Mouse (Mus musculus): ENCODE measurements around the gene Cmip. TPM values are rescaled to one million over a fixed set of nuclear protein-coding genes. Genes with fewer than 3 reads are reported as not detected.

Gene Cmip
- total RNA-seq, 2 experiments from 2014 or later, result 269 to 286 TPM

GRCm38 (mm10) chr8:117451072-117451471, 194.2 kb downstream of the Cmip start:
- no peak overlapping the region for H3K4me3 ChIP-seq
- H3K27ac ChIP-seq, result peak overlapping the region; percentile 78
- TF ChIP-seq CTCF (conservative IDR thresholded peaks at IDR 0.05), result no peak
- peak; percentile 42 to 81 for DNase-seq (ENCODE audit: low spot score in 2 of 2)

- Histone ChIP-seq H3K27ac (peak overlapping the region; percentile 40; the same call in 1 of the 2 replicates), H3K4me3 (no peak overlapping the region)
- TF ChIP-seq CTCF (conservative IDR thresholded peaks at IDR 0.05), result no peak
- no peak for DNase-seq (ENCODE audit: low spot score in 2 of 2)
Measured at GRCm38 (mm10) chr8:117453974-117454373, 197.1 kb downstream of the Cmip start.

GRCm38 (mm10) chr8:117454516-117455116, 197.8 kb downstream of the Cmip start:
- no peak overlapping the region for H3K4me3 ChIP-seq
- no peak for TF ChIP-seq CTCF (conservative IDR thresholded peaks at IDR 0.05)
- no peak for DNase-seq (ENCODE audit: low spot score in 2 of 2)
- peak overlapping the region; percentile 40; the same call in 1 of the 2 replicates for H3K27ac ChIP-seq

- Histone ChIP-seq H3K4me3 (no peak overlapping the region), H3K27ac (no peak overlapping the region)
- no peak for DNase-seq (ENCODE audit: low spot score in 2 of 2)
- no peak for TF ChIP-seq CTCF (conservative IDR thresholded peaks at IDR 0.05)
Measured at GRCm38 (mm10) chr8:117455701-117456100, 198.8 kb downstream of the Cmip start.

- Histone ChIP-seq H3K27ac (no peak overlapping the region), H3K4me3 (no peak overlapping the region)
- no peak for DNase-seq (ENCODE audit: low spot score in 2 of 2)
- no peak for TF ChIP-seq CTCF (conservative IDR thresholded peaks at IDR 0.05)
Measured at GRCm38 (mm10) chr8:117458440-117458839, 201.6 kb downstream of the Cmip start.

GRCm38 (mm10) chr8:117462701-117463284, 205.9 kb downstream of the Cmip start:
- Histone ChIP-seq H3K27ac (no peak overlapping the region), H3K4me3 (no peak overlapping the region)
- no peak for TF ChIP-seq CTCF (conservative IDR thresholded peaks at IDR 0.05)
- DNase-seq (ENCODE audit: low spot score in 2 of 2), result no peak

- Histone ChIP-seq H3K27ac (no peak overlapping the region), H3K4me3 (no peak overlapping the region)
- peak; percentile 73 for TF ChIP-seq CTCF (conservative IDR thresholded peaks at IDR 0.05)
- DNase-seq (ENCODE audit: low spot score in 2 of 2), result no peak
Measured at GRCm38 (mm10) chr8:117464525-117464924, 207.7 kb downstream of the Cmip start.

- peak; percentile 84 for TF ChIP-seq CTCF (conservative IDR thresholded peaks at IDR 0.05)
- H3K27ac ChIP-seq, result no peak overlapping the region
- H3K4me3 ChIP-seq, result no peak overlapping the region
- peak; percentile 79 to 81 for DNase-seq (ENCODE audit: low spot score in 2 of 2)
Measured at GRCm38 (mm10) chr8:117465250-117465649, 208.4 kb downstream of the Cmip start.

- DNase-seq (ENCODE audit: low spot score in 2 of 2), result no peak
- Histone ChIP-seq H3K4me3 (no peak overlapping the region), H3K27ac (no peak overlapping the region)
- TF ChIP-seq CTCF (conservative IDR thresholded peaks at IDR 0.05), result no peak
Measured at GRCm38 (mm10) chr8:117467466-117467865, 210.6 kb downstream of the Cmip start.

GRCm38 (mm10) chr8:117469431-117470341, 212.8 kb downstream of the Cmip start:
- Histone ChIP-seq H3K27ac (peak overlapping the region; percentile 93), H3K4me3 (peak overlapping the region; percentile 33; the same call in 1 of the 2 replicates)
- no peak for TF ChIP-seq CTCF (conservative IDR thresholded peaks at IDR 0.05)
- DNase-seq (ENCODE audit: low spot score in 2 of 2), result no peak

- H3K4me3 ChIP-seq, result peak overlapping the region; percentile 33; the same call in 1 of the 2 replicates
- H3K27ac ChIP-seq, result peak overlapping the region; percentile 93
- TF ChIP-seq CTCF (conservative IDR thresholded peaks at IDR 0.05), result peak; percentile 20; the same call in 1 of the 2 replicates
- DNase-seq (ENCODE audit: low spot score in 2 of 2), result peak; percentile 89 to 90
Measured at GRCm38 (mm10) chr8:117470342-117470781, 213.5 kb downstream of the Cmip start.

GRCm38 (mm10) chr8:117471174-117471573, 214.3 kb downstream of the Cmip start:
- peak; percentile 89 for TF ChIP-seq CTCF (conservative IDR thresholded peaks at IDR 0.05)
- peak; percentile 71 to 86 for DNase-seq (ENCODE audit: low spot score in 2 of 2)
- Histone ChIP-seq H3K27ac (peak overlapping the region; percentile 87), H3K4me3 (no peak overlapping the region)

- Histone ChIP-seq H3K27ac (no peak overlapping the region), H3K4me3 (no peak overlapping the region)
- DNase-seq (ENCODE audit: low spot score in 2 of 2), result no peak
- no peak for TF ChIP-seq CTCF (conservative IDR thresholded peaks at IDR 0.05)
Measured at GRCm38 (mm10) chr8:117471655-117472054, 214.8 kb downstream of the Cmip start.
